Mouse (Mus musculus): ENCODE data around the gene G530012D18Rik.
"Not testable (repeated sequence)": the region's sequence is repeated elsewhere in the genome, so short reads cannot be mapped to it uniquely, and the experiment has no call there.

The G530012D18Rik gene

DNA sequence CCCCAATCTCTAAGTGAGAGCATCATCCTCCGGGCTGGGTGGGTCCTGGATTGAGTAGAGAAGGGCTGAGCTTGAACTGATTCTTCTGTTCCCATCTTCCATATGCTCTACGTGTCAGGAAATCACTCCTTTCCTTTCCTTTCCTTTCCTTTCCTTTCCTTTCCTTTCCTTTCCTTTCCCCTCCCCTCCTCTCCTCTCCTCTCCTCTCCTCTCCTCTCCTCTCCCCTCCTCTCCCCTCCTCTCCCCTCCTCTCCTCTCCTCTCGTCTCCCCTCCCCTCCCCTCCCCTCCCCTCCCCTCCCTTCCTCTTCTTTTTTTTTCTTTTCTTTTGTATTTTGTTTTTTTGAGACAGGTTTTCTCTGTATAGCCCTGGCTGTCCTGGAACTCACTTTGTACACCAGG lies at the start of gene G530012D18Rik:
G530012D18Rik (plus strand) TSS at position 301 of the 400 bp plus-strand sequence.
- DNase-seq = not testable (repeated sequence)

DNA sequence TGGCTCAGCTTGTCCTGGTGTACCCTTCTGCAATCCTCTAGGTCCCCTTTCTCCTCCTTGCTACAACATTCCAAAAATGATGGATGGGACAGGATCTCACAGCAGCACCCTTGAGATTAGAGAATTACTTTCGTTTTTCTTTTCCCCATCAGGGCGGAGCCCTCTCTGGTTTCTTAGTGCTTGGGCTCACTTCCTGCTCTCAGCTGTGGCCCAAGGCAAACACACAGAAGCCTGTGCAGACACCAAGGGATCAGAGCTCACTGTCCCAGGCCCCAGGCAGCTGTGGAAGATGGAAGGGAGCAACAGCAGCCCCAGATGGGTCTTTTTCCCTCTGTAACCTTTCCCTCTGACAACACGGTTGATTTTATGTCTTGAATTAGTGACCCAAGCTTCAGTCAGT lies 49.1 kb upstream of the G530012D18Rik start:
- DNase-seq = not testable (repeated sequence)

DNA sequence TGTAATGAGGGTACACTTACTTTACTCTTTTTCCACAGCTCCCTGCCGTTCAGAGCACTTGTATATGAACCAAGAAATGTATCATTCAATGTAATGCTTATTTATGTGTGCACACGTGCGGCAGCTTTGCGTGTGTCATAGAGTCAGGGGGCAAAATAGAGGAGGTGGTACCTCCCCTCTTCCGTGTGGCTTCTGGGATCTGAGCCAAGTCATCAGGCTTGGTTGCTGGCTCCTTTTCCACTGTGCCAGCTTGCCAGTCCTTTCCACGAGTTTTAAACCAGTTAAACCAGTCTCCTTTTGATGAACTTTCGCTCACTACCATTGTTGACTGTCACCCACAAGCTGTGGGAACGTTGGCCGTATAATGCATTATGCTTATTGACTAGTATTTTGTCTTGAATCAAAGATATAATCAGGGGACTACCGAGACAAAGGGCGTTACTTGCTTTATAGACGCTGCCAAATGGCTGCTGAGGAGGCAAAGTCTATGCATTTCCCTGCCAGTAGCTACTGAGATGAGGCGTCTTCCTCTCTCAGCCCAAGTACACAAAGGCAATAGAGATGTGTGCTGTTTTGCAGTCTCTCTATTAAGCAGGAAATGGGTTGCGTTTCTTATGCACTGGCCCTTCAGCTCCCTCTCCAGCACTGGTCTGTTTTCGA lies 46.9 kb upstream of the G530012D18Rik start:
- DNase-seq = not testable (repeated sequence)

DNA sequence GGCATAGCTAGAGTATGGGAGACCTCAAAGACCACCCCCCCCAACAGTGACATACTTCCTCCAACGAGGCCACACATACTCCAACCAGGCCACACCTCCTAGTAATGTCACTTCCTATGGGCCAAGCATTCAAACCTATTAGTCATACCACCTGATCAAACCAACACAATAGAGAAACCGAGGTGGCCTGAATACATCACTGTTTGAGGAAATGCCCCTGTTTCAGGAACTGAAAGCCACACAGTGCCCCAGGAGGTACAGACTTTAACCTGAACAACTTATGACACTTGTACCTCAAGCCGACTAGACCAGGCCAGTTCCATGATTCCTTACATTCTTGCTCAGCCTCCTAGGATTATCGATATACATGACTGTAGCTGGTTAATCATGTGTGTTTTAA lies 31.7 kb upstream of the G530012D18Rik start:
- DNase-seq = not testable (repeated sequence)

DNA sequence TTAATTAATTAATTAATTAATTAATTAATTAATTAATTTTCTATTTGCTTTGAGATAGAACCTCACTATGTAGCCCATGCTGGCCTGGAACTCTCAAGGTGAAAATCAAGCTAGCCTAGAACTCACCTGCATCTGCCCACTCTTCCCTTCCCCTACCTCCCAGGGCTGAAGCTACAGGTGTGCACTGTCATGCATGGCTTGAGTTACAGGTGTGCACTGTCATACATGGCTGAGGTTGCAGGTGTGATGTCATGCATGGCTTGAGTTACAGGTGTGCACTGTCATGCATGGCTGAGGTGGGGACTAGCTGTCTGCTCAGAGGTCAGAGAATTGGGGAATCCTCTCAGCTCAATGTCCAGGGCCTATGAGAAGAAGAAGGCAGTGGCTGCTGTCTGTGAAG lies 29.0 kb upstream of the G530012D18Rik start:
- not testable (repeated sequence) for DNase-seq

DNA sequence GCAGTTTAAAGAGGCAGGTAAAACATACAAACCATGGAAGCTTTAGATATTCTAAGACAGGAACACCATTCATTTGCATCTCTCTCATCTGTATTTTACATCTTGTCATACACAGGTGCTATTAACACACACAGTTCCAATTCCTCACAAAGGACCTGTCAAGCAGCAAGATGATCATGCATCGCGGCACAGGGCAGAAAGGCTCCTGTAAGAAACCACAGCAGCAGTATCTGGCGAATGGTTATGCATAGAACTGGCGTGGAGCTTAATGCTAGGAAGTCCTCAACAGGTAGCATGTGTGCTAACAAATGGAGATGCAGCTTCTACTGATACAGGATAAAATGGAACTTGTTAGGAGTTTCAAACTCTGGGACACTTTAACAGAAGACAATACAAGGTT lies 20.2 kb upstream of the G530012D18Rik start:
- DNase-seq = peak; percentile 18 to 46

DNA sequence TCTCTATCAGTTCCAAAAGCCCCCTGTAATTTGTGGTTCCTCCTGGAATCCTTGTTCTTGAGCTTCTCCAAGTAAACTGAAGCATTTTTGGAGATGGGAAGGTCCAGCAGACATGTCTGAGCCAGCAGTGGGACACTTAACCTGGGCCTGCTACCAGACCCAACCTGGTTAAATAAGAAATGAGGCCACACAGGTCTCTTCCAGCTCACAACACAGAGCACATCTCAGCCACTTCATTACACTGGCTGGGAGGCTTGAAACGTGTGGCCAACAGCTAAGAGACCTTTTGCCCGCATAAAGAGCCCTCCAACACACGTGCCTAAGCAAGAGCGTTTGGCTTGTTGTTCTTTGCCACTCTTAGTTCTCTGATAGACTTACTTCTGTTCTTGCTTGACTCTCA lies 1.9 kb upstream of the G530012D18Rik start:
- not testable (repeated sequence) for DNase-seq

DNA sequence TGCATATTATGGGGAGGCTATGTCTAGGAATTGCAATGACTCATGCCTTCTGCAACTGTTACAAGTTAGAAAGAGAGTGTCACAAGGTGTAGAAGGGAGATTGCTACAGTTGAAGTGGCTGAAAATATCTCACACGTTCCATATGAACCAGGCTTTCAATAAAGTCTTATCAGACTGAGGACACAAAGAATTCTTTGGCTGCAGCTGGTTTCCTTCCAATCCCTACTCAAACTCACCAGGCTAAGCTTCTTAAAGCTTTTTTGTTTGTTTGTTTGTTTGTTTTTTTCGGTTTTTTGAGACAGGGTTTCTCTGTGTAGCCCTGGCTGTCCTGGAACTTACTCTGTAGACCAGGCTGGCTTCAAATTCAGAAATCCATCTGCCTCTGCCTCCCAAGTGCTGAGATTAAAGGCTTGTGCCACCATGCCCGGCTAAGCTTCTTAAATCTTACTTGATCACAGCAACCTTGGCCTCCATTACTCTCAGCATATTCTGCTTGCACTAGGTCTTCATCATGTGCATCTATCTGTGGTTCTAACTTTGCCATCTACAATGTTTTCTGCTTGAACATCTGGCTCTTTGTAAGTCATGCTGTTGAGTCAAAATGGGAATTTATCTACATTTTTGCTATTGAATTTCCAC lies 3.0 kb downstream of the G530012D18Rik start:
- not testable (repeated sequence) for DNase-seq

DNA sequence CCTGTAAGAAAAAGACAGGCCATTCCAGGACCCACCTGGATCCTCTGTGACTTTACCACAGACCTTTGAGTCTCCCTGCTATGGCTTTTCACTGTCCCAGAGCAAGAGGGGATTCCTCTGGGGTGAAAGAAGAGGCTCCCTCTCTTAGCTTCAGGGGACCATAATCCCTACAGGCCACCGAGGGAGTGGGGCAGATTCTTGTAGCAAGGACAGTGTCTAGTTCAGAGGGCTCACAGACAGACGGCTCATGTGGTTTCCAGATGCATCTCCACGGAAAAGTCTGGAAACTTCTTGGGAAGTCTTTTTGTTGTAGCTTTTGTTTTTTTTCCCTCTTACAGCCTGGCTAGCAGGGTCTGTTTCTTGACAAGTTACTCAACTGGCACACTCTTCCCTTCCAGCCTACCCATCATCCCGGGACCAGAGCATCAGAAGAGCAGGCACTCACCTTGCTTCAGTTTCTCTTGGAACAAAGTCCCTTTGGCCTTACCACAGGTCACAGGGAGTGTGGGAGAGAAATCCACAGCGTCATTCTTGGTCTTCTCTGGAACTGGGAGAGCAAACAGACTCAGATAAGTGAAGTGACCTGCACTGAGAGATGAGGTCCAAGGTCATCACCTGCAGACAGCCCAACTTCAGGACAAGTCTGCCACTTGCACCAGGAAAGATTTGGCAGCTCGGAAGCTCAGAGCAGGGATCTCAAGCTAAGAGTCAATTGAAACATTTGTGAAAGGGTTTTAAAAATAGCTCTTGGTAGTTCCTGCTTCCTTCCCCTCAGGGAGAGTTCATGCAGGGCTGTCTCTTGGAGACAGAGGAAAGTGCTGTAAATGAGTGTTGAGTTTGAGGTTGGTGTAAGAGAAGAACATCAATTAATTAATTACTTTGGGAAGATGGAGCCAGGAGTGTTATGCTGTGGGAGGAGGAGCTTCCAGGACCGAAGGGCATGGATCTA lies 4.0 kb downstream of the G530012D18Rik start:
- not testable (repeated sequence) for DNase-seq

DNA sequence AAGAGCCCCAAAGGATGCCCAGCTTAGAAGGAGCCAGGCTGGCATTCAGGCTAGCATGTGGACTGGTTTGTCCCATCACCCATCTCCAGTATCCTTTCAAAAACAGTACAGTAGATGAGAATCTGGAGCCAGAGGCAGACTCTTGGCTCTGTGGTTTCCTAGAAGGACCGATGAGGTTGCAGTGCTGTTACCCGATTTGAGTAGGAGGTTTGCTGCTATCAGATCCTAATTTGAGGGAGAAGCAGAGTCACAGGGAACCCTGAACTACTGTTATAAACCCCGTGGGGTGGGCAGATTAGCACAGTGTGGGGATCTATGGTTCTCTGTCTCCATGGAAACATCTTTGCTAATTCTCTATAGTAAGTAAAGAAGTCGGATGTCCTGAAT lies 4.7 kb downstream of the G530012D18Rik start:
- not testable (repeated sequence) for DNase-seq

DNA sequence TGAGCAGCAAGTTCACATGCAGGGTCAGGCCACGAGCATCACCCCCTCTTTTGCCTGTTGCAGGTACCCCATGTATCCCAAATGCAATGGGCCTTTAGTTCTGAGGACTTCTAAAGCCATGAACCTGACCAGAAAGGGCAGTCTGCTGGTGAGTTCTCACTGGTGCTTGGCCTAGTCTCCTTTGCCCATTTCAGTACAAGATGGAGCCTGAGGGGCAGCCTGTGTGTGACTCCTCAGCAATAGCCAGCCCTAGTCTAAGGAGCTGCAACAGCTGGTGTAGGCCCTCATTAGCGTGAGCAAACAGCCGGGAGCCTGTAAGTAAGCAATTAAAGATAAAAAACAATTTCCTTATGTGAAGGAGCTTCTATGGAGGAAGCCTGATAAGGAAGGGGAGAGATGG lies 5.1 kb downstream of the G530012D18Rik start:
- not testable (repeated sequence) for DNase-seq

DNA sequence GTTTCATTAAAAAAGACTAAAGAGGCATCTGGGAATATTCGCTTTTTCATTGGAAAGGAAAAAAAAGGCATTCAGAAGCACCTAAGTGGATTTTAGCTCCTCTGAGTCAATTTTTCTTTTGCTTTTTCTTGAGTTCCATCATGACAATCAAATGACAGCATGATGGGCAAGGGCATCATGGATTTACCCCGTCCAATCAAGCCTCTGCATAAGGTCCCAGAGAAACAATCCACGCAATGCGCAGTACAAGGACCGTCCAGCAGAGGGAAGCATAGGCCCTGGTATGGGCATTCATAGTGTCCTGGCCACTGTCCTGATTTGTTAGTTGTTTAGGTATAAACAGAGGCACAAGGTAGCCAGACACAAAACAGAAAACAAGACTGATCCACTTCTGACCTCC lies 6.0 kb downstream of the G530012D18Rik start:
- DNase-seq = not testable (repeated sequence)

DNA sequence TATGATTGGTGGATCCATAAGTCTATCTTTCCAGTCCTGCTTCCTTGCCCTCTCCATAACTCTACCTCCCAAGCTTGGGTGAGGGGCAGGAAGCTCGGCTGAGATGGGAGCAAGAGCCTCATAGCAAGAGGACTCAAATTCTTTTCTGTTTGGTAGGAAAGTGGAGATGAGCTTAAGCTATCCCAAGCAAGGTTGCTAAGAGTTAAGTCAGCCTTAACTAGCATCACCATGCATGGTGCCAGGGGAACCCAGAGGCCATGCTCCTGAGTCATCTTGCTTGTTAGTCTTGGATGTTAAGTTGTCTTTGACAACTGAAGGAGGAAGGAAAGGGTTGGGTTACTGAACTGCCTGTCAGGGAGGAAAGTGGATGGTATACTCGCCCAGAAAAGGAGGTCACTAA lies 13.2 kb downstream of the G530012D18Rik start:
- DNase-seq = not testable (repeated sequence)

DNA sequence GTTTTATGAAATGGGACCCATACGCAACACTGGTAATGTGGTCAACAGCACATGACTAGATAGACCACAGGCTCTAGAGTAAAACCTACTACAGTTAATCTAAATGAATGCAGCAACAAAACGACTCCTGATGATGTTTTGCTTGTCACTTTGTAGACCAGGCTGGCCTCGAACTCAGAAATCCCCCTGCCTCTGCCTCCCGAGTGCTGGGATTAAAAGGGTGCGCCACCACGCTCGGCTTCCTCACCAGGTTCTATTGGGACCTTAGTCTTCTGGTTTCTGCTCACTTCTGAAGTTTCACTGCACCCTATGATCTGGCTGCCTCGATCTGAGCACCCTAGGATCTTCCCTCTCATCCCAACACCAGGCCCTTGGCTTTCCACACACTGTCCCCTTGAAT lies 17.1 kb downstream of the G530012D18Rik start:
- DNase-seq = peak in 1 of 2 experiments; percentile 52

DNA sequence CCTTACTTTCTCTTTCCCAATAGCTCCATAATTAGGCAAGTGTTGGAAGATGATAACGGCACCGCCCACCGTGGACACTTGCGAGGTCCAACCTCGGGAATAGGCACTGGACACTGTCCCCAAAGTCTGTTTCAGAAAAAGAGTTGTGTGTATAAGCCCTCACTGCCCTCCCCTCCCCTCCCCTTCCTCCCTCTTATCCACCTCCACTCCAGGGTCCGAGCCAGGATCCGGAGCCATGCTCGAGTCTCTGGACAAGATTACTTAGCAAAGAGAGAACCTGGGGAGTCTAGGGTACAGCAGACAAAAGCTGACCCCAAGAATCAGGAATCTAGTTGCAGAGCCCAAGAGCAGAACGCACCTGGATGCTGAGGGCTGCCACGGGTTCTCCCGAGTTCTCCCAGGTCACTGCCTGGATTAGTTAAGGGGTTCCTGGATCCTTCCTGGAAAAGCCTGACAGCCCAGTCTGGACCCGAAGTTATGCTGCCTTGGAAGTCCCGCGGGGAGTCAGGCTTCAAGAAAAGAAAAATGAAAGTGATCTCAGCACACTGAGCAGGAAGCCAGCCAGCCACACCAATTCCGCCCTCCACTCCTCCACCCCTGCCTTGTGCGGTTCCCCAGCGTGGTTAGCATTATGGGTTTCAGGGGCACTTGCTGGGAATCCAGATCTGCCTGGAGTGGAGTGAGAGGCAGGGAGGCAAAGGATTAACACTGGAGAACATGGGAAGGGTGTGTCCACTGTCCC lies 23.0 kb downstream of the G530012D18Rik start, which contains the start of gene Sp110:
Sp110 (minus strand) TSS at position 547 of the 742 bp plus-strand sequence.
- peak in 1 of 2 experiments; percentile 36 for DNase-seq

DNA sequence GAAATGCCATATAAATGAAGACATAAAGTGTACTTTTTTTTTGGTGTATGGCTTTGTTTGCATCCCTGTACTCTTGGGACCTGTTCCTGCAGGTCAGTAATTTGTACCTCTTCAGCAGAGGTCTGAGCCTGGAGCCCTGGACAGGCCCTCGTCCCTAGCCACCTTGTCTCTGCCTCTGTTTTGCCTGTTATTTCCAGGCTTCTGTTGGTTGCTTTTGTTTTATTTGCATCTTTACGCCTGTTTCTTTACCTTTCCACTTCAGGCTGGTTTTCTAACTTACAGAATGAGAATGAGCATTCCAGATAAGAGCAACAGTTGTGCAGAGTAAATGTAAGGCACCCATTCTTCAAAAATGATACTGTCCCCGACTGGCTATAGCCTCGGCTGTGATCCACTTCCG lies 24.6 kb downstream of the G530012D18Rik start, which contains the start of gene Sp140:
Sp140 (plus strand) TSS at position 301 of the 400 bp plus-strand sequence.
- not testable (repeated sequence) for DNase-seq

DNA sequence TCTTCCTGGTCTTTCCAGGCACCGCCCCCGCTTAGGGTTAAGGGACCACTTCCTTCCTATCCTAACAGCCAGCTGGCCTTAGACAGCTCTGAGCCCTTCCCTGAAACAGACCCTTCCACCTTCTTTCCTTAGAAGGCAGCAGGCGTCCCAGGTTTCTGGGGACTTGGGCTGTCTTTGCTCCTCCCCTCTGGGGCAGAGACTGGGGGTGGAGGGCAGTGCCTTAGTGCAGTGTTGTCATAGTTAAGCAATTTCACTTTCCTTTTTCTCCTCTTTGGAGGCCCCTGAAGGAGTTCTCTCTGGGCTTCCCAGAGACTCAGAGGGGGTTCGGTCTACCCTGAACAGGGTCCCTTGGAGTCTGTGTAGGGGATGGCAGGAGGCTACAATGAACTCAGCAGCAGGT lies 25.3 kb downstream of the G530012D18Rik start:
- peak in 1 of 2 experiments; percentile 37 for DNase-seq

DNA sequence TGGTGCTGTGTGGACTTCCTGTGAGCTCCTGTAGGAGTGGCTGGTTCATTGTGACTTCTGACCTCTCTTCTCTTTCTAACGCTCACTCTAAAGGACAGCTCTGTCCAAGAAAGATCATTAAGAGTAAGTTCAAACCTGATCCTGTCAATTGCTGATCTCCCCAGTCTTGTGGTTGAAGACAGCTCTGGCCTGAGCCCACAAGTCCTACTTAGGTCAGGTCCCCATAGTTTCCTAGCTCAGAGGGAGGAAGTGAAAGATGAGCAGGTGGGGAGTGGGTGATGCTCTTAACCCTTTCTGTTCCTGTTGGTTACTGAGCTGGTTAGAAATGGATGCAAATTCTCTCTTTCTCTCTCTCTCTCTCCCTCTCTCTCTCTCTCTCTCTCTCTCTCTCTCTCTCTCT lies 28.9 kb downstream of the G530012D18Rik start:
- not testable (repeated sequence) for DNase-seq

DNA sequence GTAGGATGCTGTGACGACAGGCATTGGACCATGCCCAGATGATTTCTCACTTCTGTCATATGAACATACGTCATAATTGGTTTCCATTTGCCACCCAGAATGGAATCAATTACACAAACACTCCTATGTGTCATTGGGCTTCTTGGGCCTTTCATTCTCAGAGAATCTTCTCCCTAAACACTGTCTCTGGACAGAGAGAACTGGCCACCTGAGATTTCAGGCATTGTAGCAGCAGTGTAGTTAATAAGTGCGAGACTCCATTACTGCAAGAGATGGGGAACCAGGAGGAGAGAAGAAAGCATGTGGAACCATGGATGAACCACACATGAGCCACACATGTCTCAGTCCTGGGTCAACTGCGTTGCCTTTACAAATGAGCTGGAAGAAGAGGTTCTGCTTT lies 32.9 kb downstream of the G530012D18Rik start:
- not testable (repeated sequence) for DNase-seq

DNA sequence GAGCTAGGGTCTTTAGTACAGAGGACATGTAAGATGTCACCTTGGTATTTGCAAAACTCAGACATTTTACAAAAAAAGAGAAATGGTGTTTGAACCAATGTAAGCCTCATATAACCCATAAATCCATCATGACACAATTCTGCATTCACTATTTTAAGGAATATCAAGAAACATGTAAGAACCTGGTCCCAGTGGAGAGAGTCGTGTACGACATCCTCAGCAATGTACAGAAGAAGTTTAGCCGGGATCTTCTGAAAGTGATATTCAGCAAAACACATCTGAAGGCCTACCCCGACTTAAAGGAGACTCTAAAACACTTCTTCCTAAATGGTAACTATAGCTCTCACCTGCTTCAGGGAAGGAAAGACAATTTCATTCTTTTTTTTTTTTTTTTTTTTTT lies 35.1 kb downstream of the G530012D18Rik start:
- DNase-seq = peak; percentile 10 to 36

DNA sequence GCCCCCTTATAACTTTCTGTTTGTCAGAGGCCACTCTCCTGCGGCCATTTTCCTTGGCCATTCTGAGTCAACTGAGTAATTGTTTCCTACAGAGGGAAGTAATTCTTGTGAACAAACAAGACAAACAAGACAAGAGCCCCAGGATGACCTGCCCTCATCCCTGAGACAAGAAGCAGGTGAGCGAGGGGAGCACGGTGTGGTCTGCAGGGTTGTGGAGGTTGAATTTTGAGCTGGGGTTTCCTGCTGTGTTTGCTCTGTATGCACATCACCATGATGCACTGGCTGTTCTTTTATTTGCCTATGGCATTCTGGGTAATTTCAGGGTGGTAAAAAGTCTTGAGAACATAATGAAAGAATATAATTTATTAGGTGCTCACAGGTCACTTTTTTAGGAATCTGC lies 39.6 kb downstream of the G530012D18Rik start:
- not testable (repeated sequence) for DNase-seq

DNA sequence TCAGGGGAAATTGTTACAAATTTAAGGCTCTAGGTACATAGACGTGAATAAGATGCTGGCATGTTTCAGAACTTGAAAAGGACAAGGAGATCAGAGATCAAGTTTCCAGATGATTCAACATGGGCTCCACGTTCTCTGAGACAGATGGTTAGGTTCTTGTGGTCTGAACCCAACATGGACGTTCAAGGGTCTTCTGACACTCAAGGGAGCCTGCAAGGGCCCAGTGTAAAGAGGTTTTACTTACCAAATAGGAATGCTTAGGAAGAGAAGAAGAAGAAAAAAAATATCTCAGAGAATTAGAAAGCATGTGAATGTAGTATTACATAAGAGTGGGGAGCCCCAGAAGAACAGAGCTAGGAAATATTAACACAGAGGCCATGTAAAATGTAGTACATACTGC lies 40.3 kb downstream of the G530012D18Rik start:
- DNase-seq = not testable (repeated sequence)
